Mouse (Mus musculus) G1E (cell line): ENCODE measurements at regions not wholly inside any gene's neighbourhood (a gene's known extent, or its start where the extent isn't known, plus 50 kb on each side); places are given as distances from the start of the nearest gene placed in this dataset.

ENCODE experiments used
- CTCF ChIP-seq: IDR thresholded peaks from 2 replicates; pipeline ENCODE4 v1.5.1; 2012; ENCODE audit warnings: low read depth, low read length, inconsistent platforms, mixed read lengths
- GATA1 ChIP-seq: IDR thresholded peaks from 2 replicates; pipeline ENCODE4 v1.6.1; 2012; ENCODE audit warnings: borderline replicate concordance, low read length, inconsistent platforms, mixed read lengths
- GATA2 ChIP-seq: IDR thresholded peaks from 2 replicates; pipeline ENCODE4 v1.6.1; 2012; ENCODE audit warnings: low read depth, low read length, inconsistent platforms, borderline replicate concordance

- TF ChIP-seq GATA1 (no peak), CTCF (no peak), GATA2 (no peak)
Observed at GRCm38 (mm10) chr3:37976566-37976965, 252.3 kb upstream of the Gm5148 start.
